Mouse (Mus musculus) olfactory bulb, adult 2 months (tissue): ENCODE results near the gene Clps. TPM values are rescaled to one million over a fixed set of nuclear protein-coding genes. Genes with fewer than 3 reads are reported as not detected.
A peak's percentile ranks its signal among the peaks of the same experiment; 100 is the strongest.

ENCODE experiments used
- H3K27ac ChIP-seq: fragments of 200-500 bp; 2 replicates; pipeline ENCODE4 v1.5.1; 2012; ENCODE audit warnings: low read depth, low read length; ENCODE audit not compliant: insufficient read depth
- H3K4me1 ChIP-seq: fragments of 200-500 bp; 2 replicates; pipeline ENCODE4 v1.6.1; 2012; ENCODE audit warnings: low read length; ENCODE audit not compliant: control insufficient read depth, insufficient read depth
- H3K4me3 ChIP-seq: fragments of 200-500 bp; 2 replicates; pipeline ENCODE4 v1.5.1; 2012; ENCODE audit warnings: mild to moderate bottlenecking, low read depth, low read length, moderate library complexity; ENCODE audit not compliant: insufficient read depth
- CTCF ChIP-seq: fragments of 200-500 bp; IDR thresholded peaks from 2 replicates; pipeline ENCODE4 v1.5.1; 2012; ENCODE audit warnings: low read depth, mild to moderate bottlenecking, low read length, moderate library complexity; ENCODE audit not compliant: insufficient read depth
- POLR2A ChIP-seq: fragments of 200-500 bp; IDR thresholded peaks from 2 replicates; pipeline ENCODE4 v1.6.1; 2012; ENCODE audit warnings: mild to moderate bottlenecking, low read depth, low read length, moderate library complexity; ENCODE audit not compliant: insufficient read depth
- WGBS: fragments of 180-500 bp; shearing (Covaris S2); methylation state at CpG from one replicate; pipeline ENCODE4 v1.1.7; 2018; 5-methylcytosine and 5-hydroxymethylcytosine counted together
- polyA plus RNA-seq: library from polyadenylated mRNA; stranded (reverse); fragments of >200 nt; gene quantifications from 2 replicates; pipeline ENCODE4 v1.2.4, GENCODE M21; 2012; ENCODE audit warnings: low replicate concordance; ENCODE audit not compliant: missing spikeins, insufficient read depth, insufficient read length

Clps gene
- polyA plus RNA-seq, 1 experiment = not detected

DNA sequence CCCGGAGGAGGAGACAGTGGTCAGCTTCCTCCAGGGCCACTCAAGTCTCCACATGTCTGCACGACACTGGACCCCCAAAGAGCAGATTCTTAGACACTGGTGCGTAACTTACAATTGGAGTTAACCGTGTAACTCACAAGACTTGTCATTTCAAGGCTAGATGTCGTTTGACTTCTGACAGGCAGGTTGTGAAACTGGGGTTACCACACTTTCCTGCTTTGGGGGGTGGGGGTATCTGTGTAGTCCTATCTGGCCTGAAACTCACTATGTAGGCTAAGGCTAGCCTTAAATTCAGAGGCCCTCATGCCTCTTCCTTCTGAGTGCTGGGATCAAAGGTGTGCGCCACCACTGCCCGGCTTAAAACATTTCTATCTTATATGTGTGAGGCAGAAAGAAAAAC is 28.0 kb downstream of the Clps start:
- no peak overlapping the region for H3K4me3 ChIP-seq
- WGBS = 93% methylated on average over 7 of the region's 7 CpGs
- TF ChIP-seq CTCF (no peak), POLR2A (no peak)
- peaks cover 3% of the 10 kb centered on the region for H3K4me1 ChIP-seq
- no peak overlapping the region for H3K27ac ChIP-seq

DNA sequence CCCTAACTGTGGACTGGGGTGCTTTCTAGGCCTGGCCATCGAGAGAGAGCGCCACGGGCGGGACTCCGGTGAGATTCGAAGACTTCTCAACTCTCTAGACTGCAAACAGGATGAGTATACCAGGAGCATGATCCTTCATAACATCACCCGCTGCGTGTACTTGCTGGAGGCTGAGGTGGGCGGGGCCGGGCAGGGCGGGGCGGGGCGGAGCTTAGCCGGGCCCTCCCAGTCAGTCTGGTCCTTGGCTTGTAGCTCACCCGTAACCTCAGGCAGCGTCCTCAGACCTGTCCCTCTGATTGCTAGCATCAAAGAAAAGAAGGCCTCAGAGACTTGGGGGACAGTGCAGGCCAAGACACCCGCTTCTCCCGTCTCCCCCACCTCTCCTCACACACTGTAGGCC is 28.6 kb downstream of the Clps start:
- Histone ChIP-seq H3K4me1 (peaks cover 8% of the 10 kb centered on the region), H3K4me3 (no peak overlapping the region), H3K27ac (no peak overlapping the region)
- no peak for TF ChIP-seq POLR2A
- no peak for TF ChIP-seq CTCF
- 39% methylated on average over 18 of the region's 18 CpGs for WGBS

DNA sequence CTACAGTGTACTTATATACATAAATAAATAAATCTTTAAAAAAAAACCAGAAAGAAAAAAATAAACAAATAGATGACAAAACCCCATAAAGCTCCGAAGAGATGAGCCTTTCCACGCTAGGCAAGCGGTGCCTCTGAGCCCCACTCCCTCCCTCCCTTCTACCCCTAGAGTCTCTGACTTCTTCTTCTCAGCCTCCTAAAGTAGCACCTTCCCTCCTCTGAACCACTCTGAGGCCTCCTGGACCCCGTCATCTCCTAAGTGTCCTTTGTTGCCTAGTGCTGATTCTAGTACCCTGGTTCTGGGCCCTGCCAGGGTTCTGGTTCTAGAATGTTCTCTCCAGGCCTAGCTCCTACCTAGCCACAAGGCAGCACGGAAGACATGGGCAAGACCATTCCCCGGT is 30.1 kb downstream of the Clps start, which contains the start of gene Armc12:
Gene Armc12 (plus strand): TSS at position 301 of the 400 bp plus-strand sequence.
- WGBS = 92% methylated on average over 6 of the region's 6 CpGs

DNA sequence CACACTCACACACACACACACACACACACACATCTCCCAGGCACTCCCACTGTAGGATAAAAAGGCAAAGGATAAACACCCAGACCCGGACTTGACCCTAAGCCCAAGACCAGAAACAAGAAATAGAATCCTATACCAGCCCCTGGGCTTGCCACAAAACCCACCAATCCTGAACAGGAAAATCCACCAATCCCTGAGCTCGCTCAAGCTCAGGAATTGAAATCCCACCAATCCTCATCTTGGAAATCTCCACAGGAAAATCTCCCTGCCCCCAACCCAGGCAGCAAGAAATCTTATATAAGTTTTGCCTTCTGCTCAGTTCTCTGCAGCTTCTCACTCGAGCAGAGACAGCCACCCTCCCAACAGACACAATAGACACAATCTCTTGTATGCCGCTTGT is 31.4 kb downstream of the Clps start:
- 73% methylated on average over 4 of the region's 4 CpGs for WGBS
- Histone ChIP-seq H3K4me1 (peaks cover 8% of the 10 kb centered on the region), H3K4me3 (no peak overlapping the region), H3K27ac (no peak overlapping the region)
- TF ChIP-seq POLR2A (no peak), CTCF (no peak)

More for the DNA sequence above, 30.1 kb downstream of the Clps start, which contains the start of gene Armc12:
- Histone ChIP-seq H3K27ac (no peak within 1 kb of the TSS), H3K4me1 (peaks cover 8% of the 10 kb centered on the region), H3K4me3 (no peak within 1 kb of the TSS)
- TF ChIP-seq POLR2A = no peak
- no peak for TF ChIP-seq CTCF

- H3K27ac ChIP-seq = no peak overlapping the region
- WGBS = 2% methylated on average over 6 of the region's 6 CpGs
- TF ChIP-seq POLR2A (no peak), CTCF (peak; percentile 89)
- H3K4me3 ChIP-seq = no peak overlapping the region
- H3K4me1 ChIP-seq = peaks cover 14% of the 10 kb centered on the region
Measured at GRCm38 (mm10) chr17:28528043-28528351, 32.6 kb downstream of the Clps start.

DNA sequence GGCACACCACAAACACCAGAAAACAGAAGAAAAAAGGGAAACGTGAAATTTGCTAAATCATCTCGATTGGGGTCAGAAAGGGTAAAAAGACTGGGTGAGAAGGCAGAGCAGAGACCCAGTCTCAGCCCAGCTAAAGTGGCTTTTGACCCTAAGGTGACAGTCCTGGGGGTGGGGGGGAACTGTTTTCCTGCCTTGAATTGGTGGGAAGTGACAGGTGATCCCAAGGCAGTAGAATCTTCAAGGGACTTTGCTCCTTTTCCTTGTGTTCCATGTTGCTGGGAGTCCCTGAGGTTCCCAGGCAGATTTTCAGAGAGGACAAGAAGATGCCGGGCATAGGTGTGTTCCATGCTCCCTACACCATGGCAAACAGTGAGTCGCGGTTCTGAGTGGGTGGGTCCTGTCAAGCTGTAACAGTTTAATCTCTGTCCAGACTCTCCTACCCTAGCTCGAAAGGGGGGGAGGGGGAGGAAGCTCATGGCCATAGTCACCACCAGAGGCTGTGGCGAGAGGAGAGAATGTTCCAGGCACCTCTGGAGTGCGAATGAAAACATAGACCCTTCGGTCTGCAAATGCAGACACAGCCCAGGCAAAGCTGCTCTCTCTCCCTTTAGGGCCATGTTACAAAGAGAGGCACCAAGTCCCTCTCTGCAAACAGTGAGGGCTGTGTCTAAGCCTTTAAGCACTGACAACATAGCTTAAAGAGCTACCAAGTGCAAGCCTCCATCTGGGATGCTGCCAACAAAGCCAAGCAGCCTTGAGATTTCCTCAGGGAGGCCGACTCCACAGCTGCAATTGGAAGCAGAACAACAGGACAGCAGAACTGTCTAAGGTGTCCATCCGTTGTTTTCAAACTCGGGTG is 33.2 kb downstream of the Clps start:
- H3K27ac ChIP-seq = 0 out of 2 replicates have a peak overlapping the region, but pooled peaks have one; percentile 3
- H3K4me3 ChIP-seq = no peak overlapping the region
- TF ChIP-seq POLR2A = no peak
- WGBS = 32% methylated on average over 12 of the region's 12 CpGs
- H3K4me1 ChIP-seq = peaks cover 14% of the 10 kb centered on the region

DNA sequence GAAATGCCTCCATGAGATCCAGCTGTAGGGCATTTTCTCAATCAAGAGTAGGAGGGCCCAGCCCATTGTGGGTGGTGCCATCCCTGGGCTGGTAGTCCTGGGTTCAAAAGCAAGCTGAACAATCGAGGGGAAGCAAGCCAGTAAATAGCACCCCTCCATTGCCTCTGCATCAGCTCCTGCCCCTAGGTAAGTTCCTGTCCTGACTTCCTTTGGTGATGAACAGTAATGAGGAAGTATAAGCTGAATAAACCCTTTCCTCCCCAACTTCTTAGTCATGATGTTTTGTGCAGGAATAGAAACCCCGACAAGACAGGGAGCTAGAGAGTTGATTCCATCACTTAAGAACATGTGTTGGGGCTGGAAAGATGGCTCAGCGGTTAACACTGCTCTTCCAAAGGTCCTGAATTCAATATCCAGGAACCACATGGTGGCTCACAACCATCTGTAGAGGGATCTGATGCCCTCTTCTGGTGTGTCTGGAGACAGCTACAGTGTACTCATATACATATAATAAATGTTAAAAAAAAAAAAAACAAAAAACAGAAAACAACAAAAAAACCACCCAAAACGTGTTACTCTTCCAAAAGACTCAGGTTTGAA is 35.6 kb downstream of the Clps start:
- Histone ChIP-seq H3K4me1 (peaks cover 14% of the 10 kb centered on the region), H3K27ac (no peak overlapping the region), H3K4me3 (no peak overlapping the region)
- TF ChIP-seq POLR2A (no peak), CTCF (no peak)
- WGBS = 64% methylated on average over 4 of the region's 4 CpGs

DNA sequence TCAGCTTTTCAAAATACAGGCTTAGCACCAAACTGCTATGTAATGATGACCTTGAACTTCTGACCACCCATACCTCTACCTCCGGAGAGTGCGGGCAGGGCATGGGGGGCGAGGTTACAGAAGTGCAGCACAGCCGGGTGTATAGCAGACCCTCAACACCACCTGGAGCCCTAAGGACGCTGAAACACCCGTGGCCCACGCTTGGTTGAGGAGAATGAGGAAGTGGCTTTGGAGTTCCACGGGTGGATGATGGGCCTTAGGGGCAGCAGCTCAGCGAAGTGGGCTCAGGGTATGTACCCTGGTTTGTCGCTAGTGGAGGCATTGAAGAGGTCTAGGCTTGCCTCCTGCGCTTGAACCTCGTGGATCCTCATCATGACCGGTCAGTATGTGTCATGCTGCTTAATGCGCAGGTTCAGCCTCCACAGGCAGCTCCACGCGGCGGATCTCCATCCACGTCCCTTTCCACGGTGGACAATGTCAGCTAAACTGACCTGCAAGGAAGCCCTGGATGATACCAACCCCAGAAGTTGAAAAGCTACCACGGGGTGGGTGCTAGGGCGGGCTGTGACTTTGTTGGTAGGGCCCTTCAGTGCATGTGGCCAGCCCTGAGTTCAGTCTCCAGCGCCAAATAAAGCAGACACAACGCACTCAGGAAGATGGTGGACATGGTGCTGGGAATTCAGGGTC is 36.4 kb downstream of the Clps start:
- no peak overlapping the region for H3K4me3 ChIP-seq
- no peak for TF ChIP-seq POLR2A
- H3K27ac ChIP-seq = no peak overlapping the region
- peaks cover 14% of the 10 kb centered on the region for H3K4me1 ChIP-seq
- WGBS = 91% methylated on average over 23 of the region's 23 CpGs

DNA sequence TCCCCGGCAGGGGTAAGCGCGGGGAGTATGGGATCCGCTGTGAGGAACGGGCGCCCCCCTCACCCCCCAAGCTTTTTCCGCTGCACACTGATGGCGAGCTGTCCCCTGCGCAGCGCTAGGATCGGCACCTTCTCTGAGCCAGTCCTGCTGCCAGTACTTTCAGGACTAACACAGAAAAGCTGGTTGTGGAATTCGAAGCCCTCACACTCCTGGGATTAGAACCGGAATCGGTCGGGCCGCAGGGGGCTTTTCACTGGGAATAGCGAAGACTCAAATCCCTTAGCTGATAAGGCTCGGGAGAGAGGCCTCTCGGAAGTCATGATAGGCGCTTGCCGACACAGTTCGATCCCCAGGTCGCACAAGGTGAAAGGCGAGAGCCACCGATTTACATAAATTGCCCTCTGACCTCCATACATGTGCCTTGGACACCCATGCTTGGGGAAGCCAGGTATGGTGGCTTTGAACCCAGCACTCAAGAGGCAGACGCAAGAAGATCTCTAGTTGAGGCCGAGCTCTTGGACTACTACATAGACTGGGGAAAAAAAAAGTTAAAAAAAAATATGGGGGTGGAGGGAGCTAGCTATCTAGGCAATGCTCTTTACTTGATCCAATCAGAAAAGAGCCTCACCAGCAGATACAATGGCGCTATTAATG is 37.1 kb downstream of the Clps start:
- H3K27ac ChIP-seq = peak overlapping the region; percentile 85
- 15% methylated on average over 28 of the region's 28 CpGs for WGBS

More for the DNA sequence above, 37.1 kb downstream of the Clps start:
- peaks cover 18% of the 10 kb centered on the region for H3K4me1 ChIP-seq
- TF ChIP-seq POLR2A (no peak), CTCF (no peak)
- peak overlapping the region; percentile 64 for H3K4me3 ChIP-seq
